Mouse (Mus musculus) heart, embryonic 10.5 days (tissue): ENCODE measurements around the gene Alkbh8. TPM values are rescaled to one million over a fixed set of nuclear protein-coding genes. Genes with fewer than 3 reads are reported as not detected.
"Not testable (repeated sequence)": the region's sequence is repeated elsewhere in the genome, so short reads cannot be mapped to it uniquely, and the experiment has no call there.

ENCODE experiments used
- DNase-seq: peaks from one replicate; pipeline ENCODE4 v3.0.0-alpha.2; 2017; ENCODE audit warnings: low spot score
- H3K27ac ChIP-seq: fragments of 300-500 bp; sonication (generic); 2 replicates; pipeline ENCODE4 v1.5.1; 2016; ENCODE audit warnings: mild to moderate bottlenecking
- H3K27me3 ChIP-seq: fragments of 300-500 bp; sonication (generic); 2 replicates; pipeline ENCODE4 v1.6.1; 2016; ENCODE audit warnings: mild to moderate bottlenecking; ENCODE audit not compliant: poor library complexity, insufficient read depth, severe bottlenecking
- H3K36me3 ChIP-seq: fragments of 300-500 bp; sonication (generic); 2 replicates; pipeline ENCODE4 v1.6.1; 2016; ENCODE audit warnings: mild to moderate bottlenecking, moderate library complexity
- H3K4me1 ChIP-seq: fragments of 300-500 bp; sonication (generic); 2 replicates; pipeline ENCODE4 v1.6.1; 2016; ENCODE audit warnings: mild to moderate bottlenecking
- H3K4me3 ChIP-seq: fragments of 300-500 bp; sonication (generic); 2 replicates; pipeline ENCODE4 v1.5.1; 2016; ENCODE audit warnings: mild to moderate bottlenecking, moderate library complexity
- H3K9me3 ChIP-seq: fragments of 300-500 bp; sonication (generic); 2 replicates; pipeline ENCODE4 v1.6.1; 2016; ENCODE audit warnings: mild to moderate bottlenecking, moderate library complexity
- WGBS: fragments of 180-500 bp; shearing (Covaris S2); methylation state at CpG from one replicate; pipeline ENCODE4 v1.1.7; 2016; 5-methylcytosine and 5-hydroxymethylcytosine counted together
- polyA plus RNA-seq: library from polyadenylated mRNA; unstranded; fragments of >200 nt; fragmentation: Nextera tagmentation; extraction: Ambion mirVana; gene quantifications from 2 replicates; pipeline ENCODE4 v1.2.1, GENCODE M21; 2016

Gene Alkbh8
- polyA plus RNA-seq = 19.9 and 22.2 TPM in 2 replicates

GRCm38 (mm10) chr9:3334962-3335767, at the start of gene Alkbh8:
Gene Alkbh8, plus strand, starts transcription at chr9:3335140.
- WGBS = 9% methylated on average over 20 of the region's 20 CpGs
- Histone ChIP-seq H3K27ac (peak within 1 kb of the TSS; percentile 88), H3K27me3 (no peaks in the 10 kb centered on the region), H3K36me3 (peaks cover 10% of the 10 kb centered on the region), H3K4me3 (peak within 1 kb of the TSS; percentile 75), H3K9me3 (no peaks in the 10 kb centered on the region), H3K4me1 (no peaks in the 10 kb centered on the region)
- peak; percentile 91 for DNase-seq

GRCm38 (mm10) chr9:3309292-3309836, 25.6 kb upstream of the Alkbh8 start:
- Histone ChIP-seq H3K27ac (no peak overlapping the region), H3K36me3 (no peaks in the 10 kb centered on the region), H3K27me3 (no peaks in the 10 kb centered on the region), H3K4me3 (no peak overlapping the region), H3K4me1 (no peaks in the 10 kb centered on the region), H3K9me3 (peaks cover 16% of the 10 kb centered on the region; the same call in 1 of the 2 replicates)
- DNase-seq = no peak

GRCm38 (mm10) chr9:3310016-3310415, 24.9 kb upstream of the Alkbh8 start:
- WGBS = 75% methylated on average over 2 of the region's 2 CpGs
- no peak for DNase-seq
- Histone ChIP-seq H3K4me3 (no peak overlapping the region), H3K27me3 (no peaks in the 10 kb centered on the region), H3K36me3 (no peaks in the 10 kb centered on the region), H3K4me1 (no peaks in the 10 kb centered on the region), H3K27ac (no peak overlapping the region), H3K9me3 (peaks cover 16% of the 10 kb centered on the region; the same call in 1 of the 2 replicates)

GRCm38 (mm10) chr9:3327342-3328053, 7.4 kb upstream of the Alkbh8 start:
- H3K27me3 ChIP-seq, H3K36me3 ChIP-seq: not testable (repeated sequence)
- WGBS = 56% methylated on average over 9 of the region's 9 CpGs

GRCm38 (mm10) chr9:3328054-3328595, 6.8 kb upstream of the Alkbh8 start:
- DNase-seq = no peak
- Histone ChIP-seq H3K4me3 (no peak overlapping the region), H3K27ac (no peak overlapping the region), H3K9me3 (no peaks in the 10 kb centered on the region), H3K27me3 (no peaks in the 10 kb centered on the region), H3K4me1 (peaks cover 3% of the 10 kb centered on the region; the same call in 1 of the 2 replicates), H3K36me3 (no peaks in the 10 kb centered on the region)
- WGBS = 40% methylated on average over 3 of the region's 3 CpGs

More at GRCm38 (mm10) chr9:3327342-3328053, 7.4 kb upstream of the Alkbh8 start:
- not testable (repeated sequence) for H3K4me3 ChIP-seq, H3K9me3 ChIP-seq, DNase-seq, H3K4me1 ChIP-seq
- 0 out of 2 replicates have a peak overlapping the region, but pooled peaks have one; percentile 52 for H3K27ac ChIP-seq

GRCm38 (mm10) chr9:3330319-3330718, 4.6 kb upstream of the Alkbh8 start:
- Histone ChIP-seq H3K27ac (no peak overlapping the region), H3K36me3 (no peaks in the 10 kb centered on the region), H3K27me3 (no peaks in the 10 kb centered on the region), H3K4me1 (peaks cover 3% of the 10 kb centered on the region; the same call in 1 of the 2 replicates), H3K9me3 (no peaks in the 10 kb centered on the region), H3K4me3 (no peak overlapping the region)
- no peak for DNase-seq

- Histone ChIP-seq H3K27ac (no peak overlapping the region), H3K4me1 (peaks cover 3% of the 10 kb centered on the region; the same call in 1 of the 2 replicates), H3K4me3 (no peak overlapping the region), H3K9me3 (no peaks in the 10 kb centered on the region), H3K27me3 (no peaks in the 10 kb centered on the region), H3K36me3 (no peaks in the 10 kb centered on the region)
- DNase-seq = no peak
- WGBS = 75% methylated on average over 3 of the region's 3 CpGs
Measured at GRCm38 (mm10) chr9:3330737-3331384, 4.1 kb upstream of the Alkbh8 start.

GRCm38 (mm10) chr9:3336661-3337060, 1.7 kb downstream of the Alkbh8 start:
- 81% methylated on average over 3 of the region's 3 CpGs for WGBS
- no peaks in the 10 kb centered on the region for H3K4me1 ChIP-seq
- peaks cover 17% of the 10 kb centered on the region for H3K36me3 ChIP-seq
- no peaks in the 10 kb centered on the region for H3K9me3 ChIP-seq
- peak overlapping the region; percentile 75; the same call in 1 of the 2 replicates for H3K4me3 ChIP-seq
- no peaks in the 10 kb centered on the region for H3K27me3 ChIP-seq
- H3K27ac ChIP-seq = no peak overlapping the region
- no peak for DNase-seq

- no peaks in the 10 kb centered on the region for H3K9me3 ChIP-seq
- H3K36me3 ChIP-seq = peaks cover 58% of the 10 kb centered on the region
- H3K4me3 ChIP-seq = no peak overlapping the region
- no peaks in the 10 kb centered on the region for H3K4me1 ChIP-seq
- H3K27ac ChIP-seq = no peak overlapping the region
- DNase-seq = no peak
- H3K27me3 ChIP-seq = no peaks in the 10 kb centered on the region
Measured at GRCm38 (mm10) chr9:3345136-3345535, 10.2 kb downstream of the Alkbh8 start.

- no peak for DNase-seq
- no peaks in the 10 kb centered on the region for H3K27me3 ChIP-seq
- no peak overlapping the region for H3K27ac ChIP-seq
- WGBS = 67% methylated on average over 1 of the region's 1 CpGs
- H3K36me3 ChIP-seq = peaks cover 58% of the 10 kb centered on the region
- no peaks in the 10 kb centered on the region for H3K9me3 ChIP-seq
- H3K4me3 ChIP-seq = no peak overlapping the region
- no peaks in the 10 kb centered on the region for H3K4me1 ChIP-seq
Measured at GRCm38 (mm10) chr9:3345967-3346366, 11.0 kb downstream of the Alkbh8 start.

- Histone ChIP-seq H3K4me3 (no peak overlapping the region), H3K4me1 (no peaks in the 10 kb centered on the region), H3K27ac (no peak overlapping the region), H3K27me3 (no peaks in the 10 kb centered on the region), H3K36me3 (peaks cover 53% of the 10 kb centered on the region), H3K9me3 (no peaks in the 10 kb centered on the region)
- 71% methylated on average over 1 of the region's 1 CpGs for WGBS
- DNase-seq = no peak
Measured at GRCm38 (mm10) chr9:3350056-3350455, 15.1 kb downstream of the Alkbh8 start.

GRCm38 (mm10) chr9:3376323-3376722, 41.4 kb downstream of the Alkbh8 start:
- not testable (repeated sequence) for H3K4me3 ChIP-seq, H3K27ac ChIP-seq, H3K9me3 ChIP-seq, DNase-seq, H3K27me3 ChIP-seq, H3K4me1 ChIP-seq
- peaks cover 26% of the 10 kb centered on the region for H3K36me3 ChIP-seq
- 72% methylated on average over 1 of the region's 1 CpGs for WGBS
